Mouse (Mus musculus) c-Kit-negative CD71-positive TER-119-positive erythroid progenitor cells, embryonic 14.5 days (primary cell): Measurements from ENCODE around the gene Myf5.

Experiments used
- DNase-seq: peaks from one replicate; pipeline ENCODE4 v3.0.0-alpha.2; 2013; ENCODE audit warnings: low read depth, low spot score

The Myf5 gene

GRCm38 (mm10) chr10:107485870-107486269, at the start of gene Myf5:
TSS of gene Myf5 (minus strand) at chr10:107486134.
- DNase-seq: no peak

- DNase-seq: no peak
These were observed 42.8 kb upstream of the Myf5 start for GRCm38 (mm10) chr10:107528758-107529157.

GRCm38 (mm10) chr10:107519216-107519615, 33.3 kb upstream of the Myf5 start:
- no peak for DNase-seq

- DNase-seq: no peak
These were observed 30.7 kb upstream of the Myf5 start for GRCm38 (mm10) chr10:107516641-107517040.

GRCm38 (mm10) chr10:107514735-107515134, 28.8 kb upstream of the Myf5 start:
- DNase-seq: no peak

GRCm38 (mm10) chr10:107506397-107506796, 20.5 kb upstream of the Myf5 start:
- DNase-seq: no peak

- DNase-seq: no peak
These were observed 17.5 kb upstream of the Myf5 start for GRCm38 (mm10) chr10:107503430-107503829.

- DNase-seq: no peak
These were observed 16.3 kb upstream of the Myf5 start for GRCm38 (mm10) chr10:107502193-107502592.

- no peak for DNase-seq
These were observed 13.7 kb upstream of the Myf5 start for GRCm38 (mm10) chr10:107499656-107500055.

- DNase-seq: no peak
These were observed 10.5 kb upstream of the Myf5 start for GRCm38 (mm10) chr10:107496402-107496801.

- no peak for DNase-seq
These were observed 8.6 kb upstream of the Myf5 start, which contains the start of gene Myf6 for GRCm38 (mm10) chr10:107494568-107494967. TSS of gene Myf6 (minus strand) at chr10:107494737.

- no peak for DNase-seq
These were observed 7.9 kb upstream of the Myf5 start for GRCm38 (mm10) chr10:107493580-107494474.

- DNase-seq: no peak
These were observed 7.1 kb upstream of the Myf5 start for GRCm38 (mm10) chr10:107492867-107493579.

- DNase-seq: no peak
These were observed 2.9 kb upstream of the Myf5 start for GRCm38 (mm10) chr10:107488654-107489315.

- DNase-seq: no peak
These were observed 836 bp upstream of the Myf5 start for GRCm38 (mm10) chr10:107486770-107487169.

GRCm38 (mm10) chr10:107484050-107484449, 1.9 kb downstream of the Myf5 start:
- no peak for DNase-seq

- no peak for DNase-seq
These were observed 12.4 kb downstream of the Myf5 start for GRCm38 (mm10) chr10:107473497-107473896.

GRCm38 (mm10) chr10:107471712-107472111, 14.2 kb downstream of the Myf5 start:
- no peak for DNase-seq

GRCm38 (mm10) chr10:107467819-107468218, 18.1 kb downstream of the Myf5 start:
- DNase-seq: no peak

- no peak for DNase-seq
These were observed 36.2 kb downstream of the Myf5 start for GRCm38 (mm10) chr10:107449496-107450330.

- no peak for DNase-seq
These were observed 43.2 kb downstream of the Myf5 start for GRCm38 (mm10) chr10:107442781-107443180.
